Mouse (Mus musculus): Measurements from ENCODE around the gene Ankrd44.

Gene Ankrd44

GRCm38 (mm10) chr1:54807832-54808231, 118.4 kb downstream of the Ankrd44 start:
- DNase-seq, result no peak

- no peak for DNase-seq
Measured at GRCm38 (mm10) chr1:54806116-54806850, 119.9 kb downstream of the Ankrd44 start.

GRCm38 (mm10) chr1:54804406-54804805, 121.8 kb downstream of the Ankrd44 start:
- DNase-seq, result no peak

GRCm38 (mm10) chr1:54802703-54803102, 123.5 kb downstream of the Ankrd44 start:
- DNase-seq, result no peak

- no peak for DNase-seq
Measured at GRCm38 (mm10) chr1:54801256-54801655, 124.9 kb downstream of the Ankrd44 start.

GRCm38 (mm10) chr1:54799421-54799820, 126.8 kb downstream of the Ankrd44 start:
- no peak for DNase-seq

- no peak for DNase-seq
Measured at GRCm38 (mm10) chr1:54798415-54798814, 127.8 kb downstream of the Ankrd44 start.

GRCm38 (mm10) chr1:54794709-54795108, 131.5 kb downstream of the Ankrd44 start:
- no peak for DNase-seq

- DNase-seq, result no peak
Measured at GRCm38 (mm10) chr1:54791406-54791805, 134.8 kb downstream of the Ankrd44 start.

- no peak for DNase-seq
Measured at GRCm38 (mm10) chr1:54789327-54789960, 136.7 kb downstream of the Ankrd44 start.

- DNase-seq, result no peak
Measured at GRCm38 (mm10) chr1:54788337-54788736, 137.8 kb downstream of the Ankrd44 start.

- no peak for DNase-seq
Measured at GRCm38 (mm10) chr1:54778151-54778550, 148.0 kb downstream of the Ankrd44 start.

GRCm38 (mm10) chr1:54777104-54777503, 149.1 kb downstream of the Ankrd44 start:
- DNase-seq, result no peak

- DNase-seq, result no peak
Measured at GRCm38 (mm10) chr1:54776116-54776515, 150.1 kb downstream of the Ankrd44 start.

- DNase-seq, result no peak
Measured at GRCm38 (mm10) chr1:54772843-54773242, 153.3 kb downstream of the Ankrd44 start.

GRCm38 (mm10) chr1:54771471-54771870, 154.7 kb downstream of the Ankrd44 start:
- no peak for DNase-seq

- DNase-seq, result no peak
Measured at GRCm38 (mm10) chr1:54767221-54767620, 159.0 kb downstream of the Ankrd44 start.

GRCm38 (mm10) chr1:54765632-54766238, 160.5 kb downstream of the Ankrd44 start:
- peak; percentile 12 for DNase-seq

GRCm38 (mm10) chr1:54762216-54762807, 163.9 kb downstream of the Ankrd44 start:
- DNase-seq, result no peak

- DNase-seq, result no peak
Measured at GRCm38 (mm10) chr1:54759841-54760240, 166.3 kb downstream of the Ankrd44 start.

- DNase-seq, result no peak
Measured at GRCm38 (mm10) chr1:54757291-54757690, 168.9 kb downstream of the Ankrd44 start.

- DNase-seq, result no peak
Measured at GRCm38 (mm10) chr1:54755690-54756365, 170.4 kb downstream of the Ankrd44 start.

GRCm38 (mm10) chr1:54749961-54750360, 176.2 kb downstream of the Ankrd44 start:
- DNase-seq, result no peak

Data from kidney, adult 11 months (tissue).